Mouse (Mus musculus) ZHBTc4 (cell line): ENCODE data around the gene Mdm1.
A peak's percentile ranks its signal among the peaks of the same experiment; 100 is the strongest.

ENCODE experiments used
- DNase-seq: peaks from one replicate; pipeline ENCODE4 v3.0.0-alpha.2; 2011; ENCODE audit warnings: low read depth, low spot score

The Mdm1 gene

GRCm38 (mm10) chr10:118141018-118141883, at the start of gene Mdm1:
Gene Mdm1 (plus strand): TSS chr10:118141811.
- peak; percentile 100 for DNase-seq

GRCm38 (mm10) chr10:118092745-118093144, 48.9 kb upstream of the Mdm1 start:
- no peak for DNase-seq

- DNase-seq: no peak
Measured at GRCm38 (mm10) chr10:118093728-118094127, 47.9 kb upstream of the Mdm1 start.

GRCm38 (mm10) chr10:118094853-118095252, 46.8 kb upstream of the Mdm1 start:
- DNase-seq: no peak

GRCm38 (mm10) chr10:118096223-118096622, 45.4 kb upstream of the Mdm1 start:
- no peak for DNase-seq

GRCm38 (mm10) chr10:118097898-118098297, 43.7 kb upstream of the Mdm1 start:
- no peak for DNase-seq

GRCm38 (mm10) chr10:118100570-118100969, 41.0 kb upstream of the Mdm1 start:
- DNase-seq: no peak

- DNase-seq: no peak
Measured at GRCm38 (mm10) chr10:118101056-118101455, 40.6 kb upstream of the Mdm1 start.

GRCm38 (mm10) chr10:118103020-118103666, 38.5 kb upstream of the Mdm1 start:
- peak; percentile 91 for DNase-seq

GRCm38 (mm10) chr10:118103906-118104305, 37.7 kb upstream of the Mdm1 start:
- no peak for DNase-seq

GRCm38 (mm10) chr10:118107031-118107430, 34.6 kb upstream of the Mdm1 start:
- no peak for DNase-seq

GRCm38 (mm10) chr10:118110006-118110920, 31.3 kb upstream of the Mdm1 start:
- DNase-seq: peak; percentile 27

- no peak for DNase-seq
Measured at GRCm38 (mm10) chr10:118110921-118111301, 30.7 kb upstream of the Mdm1 start.

- DNase-seq: no peak
Measured at GRCm38 (mm10) chr10:118111621-118112020, 30.0 kb upstream of the Mdm1 start.

GRCm38 (mm10) chr10:118112294-118112893, 29.2 kb upstream of the Mdm1 start:
- no peak for DNase-seq

- no peak for DNase-seq
Measured at GRCm38 (mm10) chr10:118113256-118113682, 28.3 kb upstream of the Mdm1 start.

- DNase-seq: no peak
Measured at GRCm38 (mm10) chr10:118114271-118114670, 27.3 kb upstream of the Mdm1 start.

GRCm38 (mm10) chr10:118116456-118116855, 25.2 kb upstream of the Mdm1 start:
- no peak for DNase-seq

- no peak for DNase-seq
Measured at GRCm38 (mm10) chr10:118121047-118121936, 20.3 kb upstream of the Mdm1 start.

GRCm38 (mm10) chr10:118121937-118122285, 19.7 kb upstream of the Mdm1 start:
- peak; percentile 49 for DNase-seq
